In genomic region chr1:135492406-135492805, GRCm38 (mm10) we compare ENCODE assay signal across 23 mouse cellular contexts.
DNase-seq lines count a peak whose midpoint lies in the region; ATAC-seq and TF ChIP-seq lines count a peak whose summit lies in the region.
"Had no signal": no experiment of that assay in that cellular context is flagged by ENCODE, and none has a peak within 500 bp of the region (broad histone marks: within the 10 kb centered on the region; RNA-seq: fewer than 3 reads in every experiment).

No protein-coding gene starts in this region.

- intact Hi-C loops in gastrocnemius, adult 2 months (cut with DNase I) = no loop called here

- H3K9me3 ChIP-seq in midbrain, embryonic 10.5 days (replicated peaks) = no peaks in the 10 kb centered on the region
- H3K9me3 ChIP-seq in midbrain, embryonic 14.5 days (ENCODE audit: control insufficient read depth, low read length) = no peaks in the 10 kb centered on the region
- H3K9me3 ChIP-seq in hindbrain, embryonic 16.5 days (ENCODE audit: control insufficient read depth, low read length) = no peaks in the 10 kb centered on the region
- H3K9me3 ChIP-seq: embryonic facial prominence, embryonic 13.5 days; hindbrain, embryonic 10.5 days; liver, embryonic 13.5 days; neural tube, embryonic 15.5 days had no signal

- no peak for TF ChIP-seq CTCF in gastrocnemius, adult 2 months (IDR thresholded peaks at IDR 0.05)

- TF ChIP-seq POLR2A in myocyte (IDR thresholded peaks at IDR 0.05; ENCODE audit: insufficient read length, low read depth) = no peak

- H3K36me3 ChIP-seq in midbrain, embryonic 10.5 days = peaks cover 3% of the 10 kb centered on the region; the same call in 1 of the 2 replicates
- 0 out of 2 replicates have a peak, but pooled peaks cover 4% of the 10 kb centered on the region for H3K36me3 ChIP-seq in midbrain, embryonic 14.5 days (ENCODE audit: control insufficient read depth, insufficient read depth, low read length)
- H3K36me3 ChIP-seq in myocyte (ENCODE audit: control insufficient read depth, insufficient read depth) = peaks cover 4% of the 10 kb centered on the region
- H3K36me3 ChIP-seq in hindbrain, embryonic 16.5 days (ENCODE audit: control insufficient read depth, insufficient read depth, low read length) = no peaks in the 10 kb centered on the region
- H3K36me3 ChIP-seq: embryonic facial prominence, embryonic 13.5 days; hindbrain, embryonic 10.5 days; liver, embryonic 13.5 days; neural tube, embryonic 15.5 days had no signal

- no peak overlapping the region for H3K4me2 ChIP-seq in midbrain, embryonic 14.5 days (ENCODE audit: low read length)
- H3K4me2 ChIP-seq in myocyte (ENCODE audit: low read depth) = peak overlapping the region; percentile 83
- H3K4me2 ChIP-seq in hindbrain, embryonic 16.5 days (ENCODE audit: low read length) = no peak overlapping the region
- H3K4me2 ChIP-seq: embryonic facial prominence, embryonic 13.5 days; liver, embryonic 13.5 days; neural tube, embryonic 15.5 days had no signal

- H3K27me3 ChIP-seq in midbrain, embryonic 10.5 days (ENCODE audit: low read depth, poor library complexity, severe bottlenecking) = peaks cover 16% of the 10 kb centered on the region
- H3K27me3 ChIP-seq in midbrain, embryonic 14.5 days (ENCODE audit: control insufficient read depth, insufficient read depth, low read length) = no peaks in the 10 kb centered on the region
- H3K27me3 ChIP-seq in myocyte (ENCODE audit: control insufficient read depth, insufficient read depth, insufficient read length) = no peaks in the 10 kb centered on the region
- H3K27me3 ChIP-seq in hindbrain, embryonic 16.5 days (replicated peaks; ENCODE audit: control insufficient read depth, insufficient read depth, low read length) = no peaks in the 10 kb centered on the region
- H3K27me3 ChIP-seq: embryonic facial prominence, embryonic 13.5 days; liver, embryonic 13.5 days; neural tube, embryonic 15.5 days had no signal

- DNase-seq in gastrocnemius, adult 2 months = no peak
- no peak for DNase-seq in gastrocnemius, postnatal 25 days
- DNase-seq in midbrain, embryonic 10.5 days (ENCODE audit: low spot score) = no peak
- DNase-seq in midbrain, embryonic 14.5 days = no peak
- DNase-seq in Muller cell, postnatal 12 days (ENCODE audit: inconsistent ontology term) = peak; percentile 45
- no peak for DNase-seq in c-Kit-positive CD71-positive TER-119-positive erythroid progenitor cells, embryonic 14.5 days (ENCODE audit: low spot score)
- DNase-seq: adrenal gland, postnatal 36 days; cerebellum, adult 11-12 months; cerebellum, postnatal 25 days; kidney, adult 11 months; kidney, postnatal 4 days; layer of hippocampus, adult 9-11 months; liver, embryonic 13.5 days; lung, adult 2 months; lung, postnatal 14 days; thymus, adult 18-20 months; thymus, postnatal 36 days had no signal

- no peak for ATAC-seq in midbrain, embryonic 14.5 days (ENCODE audit: low FRiP score, low TSS enrichment)
- ATAC-seq in hindbrain, embryonic 16.5 days = no peak
- ATAC-seq: midbrain, embryonic 16.5 days had no signal

- H3K9ac ChIP-seq in midbrain, embryonic 14.5 days (replicated peaks; ENCODE audit: low read length) = no peak overlapping the region
- no peak overlapping the region for H3K9ac ChIP-seq in hindbrain, embryonic 16.5 days (ENCODE audit: low read depth, low read length)
- H3K9ac ChIP-seq: embryonic facial prominence, embryonic 13.5 days; liver, embryonic 13.5 days; neural tube, embryonic 15.5 days had no signal

- peak overlapping the region; percentile 68 for H3K27ac ChIP-seq in gastrocnemius, adult 2 months
- peak overlapping the region; percentile 52; the same call in 1 of the 2 replicates for H3K27ac ChIP-seq in midbrain, embryonic 10.5 days (replicated peaks)
- H3K27ac ChIP-seq in midbrain, embryonic 14.5 days (replicated peaks; ENCODE audit: low read depth, low read length) = no peak overlapping the region
- H3K27ac ChIP-seq in hindbrain, embryonic 16.5 days (ENCODE audit: low read depth, low read length) = no peak overlapping the region
- H3K27ac ChIP-seq: embryonic facial prominence, embryonic 13.5 days; hindbrain, embryonic 10.5 days; liver, embryonic 13.5 days; neural tube, embryonic 15.5 days had no signal

- peaks cover 60% of the 10 kb centered on the region for H3K4me1 ChIP-seq in midbrain, embryonic 10.5 days
- H3K4me1 ChIP-seq in midbrain, embryonic 14.5 days (ENCODE audit: control insufficient read depth, insufficient read depth, low read length) = peaks cover 13% of the 10 kb centered on the region; the same call in 1 of the 2 replicates
- peaks cover 3% of the 10 kb centered on the region for H3K4me1 ChIP-seq in hindbrain, embryonic 16.5 days (ENCODE audit: control insufficient read depth, insufficient read depth, low read depth, low read length)
- H3K4me1 ChIP-seq: liver, embryonic 13.5 days had no signal

- H3K79me2 ChIP-seq in myocyte (ENCODE audit: control insufficient read depth, insufficient read depth) = peaks cover 19% of the 10 kb centered on the region

- no peak overlapping the region for H3K4me3 ChIP-seq in gastrocnemius, adult 2 months
- no peak overlapping the region for H3K4me3 ChIP-seq in midbrain, embryonic 10.5 days
- H3K4me3 ChIP-seq in midbrain, embryonic 14.5 days (replicated peaks; ENCODE audit: low read depth, low read length) = no peak overlapping the region
- H3K4me3 ChIP-seq in myocyte = no peak overlapping the region
- no peak overlapping the region for H3K4me3 ChIP-seq in hindbrain, embryonic 16.5 days (ENCODE audit: low read length)
- H3K4me3 ChIP-seq: embryonic facial prominence, embryonic 13.5 days; hindbrain, embryonic 10.5 days; liver, embryonic 13.5 days; neural tube, embryonic 15.5 days had no signal

- no peak overlapping the region for H3ac ChIP-seq in myocyte (ENCODE audit: control insufficient read depth, insufficient read length)

- 48% methylated on average over 10 of the region's 10 CpGs for WGBS in midbrain, embryonic 10.5 days
- WGBS in midbrain, embryonic 14.5 days = 30% methylated on average over 10 of the region's 10 CpGs
- 58% methylated on average over 10 of the region's 10 CpGs for WGBS in hindbrain, embryonic 16.5 days

TF ChIP-seq in myocyte, 11 proteins besides CTCF, POLR2A, EP300 and RAD21:
- TF ChIP-seq MAX (IDR thresholded peaks at IDR 0.05; ENCODE audit: low read depth) = no peak
- TF ChIP-seq POLR2AphosphoS2 (IDR thresholded peaks at IDR 0.05; ENCODE audit: insufficient read length, low read depth) = no peak
- no peak for TF ChIP-seq TCF12 (IDR thresholded peaks at IDR 0.05; ENCODE audit: insufficient read depth, poor library complexity, severe bottlenecking)
- TF ChIP-seq SRF (IDR thresholded peaks at IDR 0.05; ENCODE audit: control insufficient read depth, insufficient read length, low read depth) = no peak
- TF ChIP-seq MYOD1 (IDR thresholded peaks at IDR 0.05; ENCODE audit: control insufficient read depth in 1 of 3, insufficient read length in 2 of 3, low read depth in 2 of 3) = no peak
- no peak for TF ChIP-seq E2F4 (IDR thresholded peaks at IDR 0.05; ENCODE audit: insufficient read depth)
- no peak for TF ChIP-seq MYOG (IDR thresholded peaks at IDR 0.05; ENCODE audit: control insufficient read depth in 1 of 3, insufficient read depth in 1 of 3, insufficient read length in 2 of 3, low read depth in 2 of 3)
- no peak for TF ChIP-seq CEBPB (IDR thresholded peaks at IDR 0.05; ENCODE audit: insufficient read depth, poor library complexity, severe bottlenecking)
- TF ChIP-seq REST (IDR thresholded peaks at IDR 0.05; ENCODE audit: insufficient read depth, insufficient read length) = no peak
- no peak for TF ChIP-seq TCF3 (IDR thresholded peaks at IDR 0.05; ENCODE audit: insufficient read length, low read depth)
- TF ChIP-seq USF1 (IDR thresholded peaks at IDR 0.05; ENCODE audit: low read depth) = no peak
TF ChIP-seq in myocyte: peak in this region for 0.

Comparison
In these comparisons a context has a peak if more than half of its experiments do, and no peak if none do; other contexts are left out.
1. H3K27ac ChIP-seq: peak in gastrocnemius, adult 2 months (single experiment) and midbrain, embryonic 10.5 days (single experiment); none in midbrain, embryonic 14.5 days (single experiment) and hindbrain, embryonic 16.5 days (single experiment).